Mouse (Mus musculus): Measurements from ENCODE around the gene Dvl3. TPM values are rescaled to one million over a fixed set of nuclear protein-coding genes. Genes with fewer than 3 reads are reported as not detected.
"Not testable (repeated sequence)": the region's sequence is repeated elsewhere in the genome, so short reads cannot be mapped to it uniquely, and the experiment has no call there.

The Dvl3 gene
- total and polyA plus RNA-seq, 3 experiments: 1.9 to 16.9 (median 7.7) TPM

- H3K4me1 ChIP-seq (ENCODE audit: control insufficient read depth in 1 of 2, insufficient read depth in 2 of 2): no peaks in the 10 kb centered on the region
- H3K9me3 ChIP-seq (replicated peaks; ENCODE audit: low read length): no peaks in the 10 kb centered on the region
- in situ Hi-C loops (cut with MboI; ENCODE audit: low pct_ligation_motif_present, low pct_unique_long_range_greater_than_20kb, low sequenced_read_pairs) (loop anchor here (25.0 kb wide), 1 partner anchor 269 kb away; no protein-coding TSS in a partner anchor), dilution Hi-C loops (cut with MboI; ENCODE audit: extremely low pct_ligation_motif_present, extremely low pct_unique_long_range_greater_than_20kb, low sequenced_read_pairs) (no loop called here)
- no peaks in the 10 kb centered on the region for H3K79me2 ChIP-seq (replicated peaks; ENCODE audit: control insufficient read depth, extremely low read depth, insufficient read depth, poor library complexity, severe bottlenecking)
- TF ChIP-seq MAFK (IDR thresholded peaks at IDR 0.05; ENCODE audit: insufficient replicate concordance, low read length) (no peak), POLR2A (IDR thresholded peaks at IDR 0.05; ENCODE audit: low read depth, low read length) (no peak), MAX (IDR thresholded peaks at IDR 0.05; ENCODE audit: low read length) (no peak), ELF1 (IDR thresholded peaks at IDR 0.05; ENCODE audit: low read depth, low read length) (no peak), SIN3A (IDR thresholded peaks at IDR 0.05; ENCODE audit: low read length) (no peak), HCFC1 (IDR thresholded peaks at IDR 0.05; ENCODE audit: low read depth, low read length) (no peak), EP300 (IDR thresholded peaks at IDR 0.05; ENCODE audit: low read length) (no peak), BHLHE40 (IDR thresholded peaks at IDR 0.05; ENCODE audit: low read depth, low read length) (no peak)
- H3K27ac ChIP-seq (ENCODE audit: insufficient read depth, low read depth): no peak overlapping the region
- no peak for DNase-seq (ENCODE audit: extremely low read depth)
- H3K9ac ChIP-seq (ENCODE audit: insufficient read depth, low read depth): no peak overlapping the region
- no peak overlapping the region for H3K4me2 ChIP-seq (ENCODE audit: insufficient read depth, low read depth, poor library complexity, severe bottlenecking)
- no peaks in the 10 kb centered on the region for H3K36me3 ChIP-seq (replicated peaks in 1 of 2; ENCODE audit: control insufficient read depth in 1 of 2, insufficient read depth in 1 of 2, low read length in 1 of 2)
- no peaks in the 10 kb centered on the region for H3K27me3 ChIP-seq (replicated peaks)
- no peak overlapping the region for H3K4me3 ChIP-seq (replicated peaks in 1 of 3; ENCODE audit: low read depth in 2 of 3, low read length in 2 of 3, poor library complexity in 1 of 3)
These were observed 35.0 kb upstream of the Dvl3 start for GRCm38 (mm10) chr16:20481746-20482145.

- not testable (repeated sequence) for H3K4me1 ChIP-seq (ENCODE audit: control insufficient read depth in 1 of 2, insufficient read depth in 2 of 2)
These were observed 33.1 kb upstream of the Dvl3 start for GRCm38 (mm10) chr16:20483716-20484115.

DNA sequence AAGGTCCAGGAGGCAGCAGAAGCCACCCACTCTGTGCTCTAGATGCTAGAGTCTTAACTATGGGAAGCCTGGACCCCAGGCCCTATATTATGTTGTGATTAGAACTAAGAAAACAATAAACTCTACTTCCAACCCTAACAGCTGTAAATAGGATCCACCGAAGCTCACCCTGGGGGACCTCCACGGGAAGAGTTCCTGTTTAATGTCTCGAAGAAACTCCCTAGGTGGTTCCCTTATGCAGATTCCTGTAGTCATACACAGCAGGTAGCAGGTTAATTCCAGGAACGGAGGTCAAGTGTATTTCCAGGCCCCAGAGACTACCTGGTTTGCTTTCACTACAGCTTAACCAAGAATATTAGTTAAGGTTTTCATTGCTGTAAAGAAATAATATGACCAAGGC lies 31.7 kb upstream of the Dvl3 start:
- dilution Hi-C loops (cut with MboI; ENCODE audit: extremely low pct_ligation_motif_present, extremely low pct_unique_long_range_greater_than_20kb, low sequenced_read_pairs): no loop called here
- H3K4me3 ChIP-seq (replicated peaks in 1 of 3; ENCODE audit: low read depth in 2 of 3, low read length in 2 of 3, poor library complexity in 1 of 3): no peak overlapping the region

More at GRCm38 (mm10) chr16:20483716-20484115, 33.1 kb upstream of the Dvl3 start:
- dilution Hi-C loops (cut with MboI; ENCODE audit: extremely low pct_ligation_motif_present, extremely low pct_unique_long_range_greater_than_20kb, low sequenced_read_pairs); H3K27me3 ChIP-seq (replicated peaks); H3K9ac ChIP-seq (ENCODE audit: insufficient read depth, low read depth); H3K4me3 ChIP-seq (replicated peaks in 1 of 3; ENCODE audit: low read depth in 2 of 3, low read length in 2 of 3, poor library complexity in 1 of 3); H3K36me3 ChIP-seq (replicated peaks in 1 of 2; ENCODE audit: control insufficient read depth in 1 of 2, insufficient read depth in 1 of 2, low read length in 1 of 2); H3K27ac ChIP-seq (ENCODE audit: insufficient read depth, low read depth); H3K9me3 ChIP-seq (replicated peaks; ENCODE audit: low read length); H3K79me2 ChIP-seq (replicated peaks; ENCODE audit: control insufficient read depth, extremely low read depth, insufficient read depth, poor library complexity, severe bottlenecking); DNase-seq (ENCODE audit: extremely low read depth); H3K4me2 ChIP-seq (ENCODE audit: insufficient read depth, low read depth, poor library complexity, severe bottlenecking): not testable (repeated sequence)
- in situ Hi-C loops (cut with MboI; ENCODE audit: low pct_ligation_motif_present, low pct_unique_long_range_greater_than_20kb, low sequenced_read_pairs): loop anchor here (25.0 kb wide), 1 partner anchor 271 kb away; no protein-coding TSS in a partner anchor

More for the DNA sequence above, 31.7 kb upstream of the Dvl3 start:
- DNase-seq (ENCODE audit: extremely low read depth): no peak
- Histone ChIP-seq H3K4me2 (ENCODE audit: insufficient read depth, low read depth, poor library complexity, severe bottlenecking) (no peak overlapping the region), H3K27ac (ENCODE audit: insufficient read depth, low read depth) (no peak overlapping the region), H3K9me3 (replicated peaks; ENCODE audit: low read length) (no peaks in the 10 kb centered on the region), H3K27me3 (replicated peaks) (no peaks in the 10 kb centered on the region), H3K9ac (ENCODE audit: insufficient read depth, low read depth) (no peak overlapping the region), H3K36me3 (replicated peaks in 1 of 2; ENCODE audit: control insufficient read depth in 1 of 2, insufficient read depth in 1 of 2, low read length in 1 of 2) (no peaks in the 10 kb centered on the region), H3K79me2 (replicated peaks; ENCODE audit: control insufficient read depth, extremely low read depth, insufficient read depth, poor library complexity, severe bottlenecking) (no peaks in the 10 kb centered on the region), H3K4me1 (ENCODE audit: control insufficient read depth in 1 of 2, insufficient read depth in 2 of 2) (0 out of 4 replicates have a peak, but pooled peaks cover 0 to 2% of the 10 kb centered on the region in 2 experiments)
- TF ChIP-seq POLR2AphosphoS2 (IDR thresholded peaks at IDR 0.05; ENCODE audit: low read depth, low read length): no peak
- no peak for TF ChIP-seq KAT2A (IDR thresholded peaks at IDR 0.05; ENCODE audit: insufficient replicate concordance, low read length)
- TF ChIP-seq JUND (conservative IDR thresholded peaks at IDR 0.05; ENCODE audit: low read depth, low read length): no peak
- TF ChIP-seq CHD1 (IDR thresholded peaks at IDR 0.05; ENCODE audit: low read depth, low read length): no peak
- TF ChIP-seq CTCF (conservative IDR thresholded peaks at IDR 0.05 in 1 of 2, IDR thresholded peaks at IDR 0.05 in 1 of 2; ENCODE audit: low read depth in 2 of 2, low read length in 2 of 2): no peak
- TF ChIP-seq BHLHE40 (IDR thresholded peaks at IDR 0.05; ENCODE audit: low read depth, low read length): no peak
- TF ChIP-seq USF1 (IDR thresholded peaks at IDR 0.05; ENCODE audit: low read depth, low read length): no peak
- TF ChIP-seq EP300 (IDR thresholded peaks at IDR 0.05; ENCODE audit: low read length): no peak
- TF ChIP-seq SMC3 (IDR thresholded peaks at IDR 0.05; ENCODE audit: low read depth, low read length): no peak
- no peak for TF ChIP-seq MEF2A (IDR thresholded peaks at IDR 0.05; ENCODE audit: borderline replicate concordance, low read depth, low read length)
- no peak for TF ChIP-seq TCF12 (IDR thresholded peaks at IDR 0.05; ENCODE audit: low read depth, low read length)
- no peak for TF ChIP-seq MYC (IDR thresholded peaks at IDR 0.05; ENCODE audit: low read depth, low read length)
- TF ChIP-seq NELFE (IDR thresholded peaks at IDR 0.05; ENCODE audit: low read depth, low read length): no peak
- TF ChIP-seq POLR2A (IDR thresholded peaks at IDR 0.05; ENCODE audit: low read depth, low read length): no peak
- no peak for TF ChIP-seq ZNF384 (IDR thresholded peaks at IDR 0.05; ENCODE audit: low read depth, low read length)
- no peak for TF ChIP-seq USF2 (conservative IDR thresholded peaks at IDR 0.05; ENCODE audit: low read depth, low read length)
- no peak for TF ChIP-seq RAD21 (IDR thresholded peaks at IDR 0.05; ENCODE audit: low read depth, low read length)
- TF ChIP-seq SIN3A (IDR thresholded peaks at IDR 0.05; ENCODE audit: low read length): no peak
- in situ Hi-C loops (cut with MboI; ENCODE audit: low pct_ligation_motif_present, low pct_unique_long_range_greater_than_20kb, low sequenced_read_pairs): loop anchor here (25.0 kb wide), 1 partner anchor 273 kb away; no protein-coding TSS in a partner anchor

Measured in CH12.LX (cell line).